Mouse (Mus musculus): ENCODE measurements around the gene Usp18. TPM values are rescaled to one million over a fixed set of nuclear protein-coding genes. Genes with fewer than 3 reads are reported as not detected.

The Usp18 gene
- polyA plus RNA-seq, 1 experiment from 2014 or later = 0.74 TPM

DNA sequence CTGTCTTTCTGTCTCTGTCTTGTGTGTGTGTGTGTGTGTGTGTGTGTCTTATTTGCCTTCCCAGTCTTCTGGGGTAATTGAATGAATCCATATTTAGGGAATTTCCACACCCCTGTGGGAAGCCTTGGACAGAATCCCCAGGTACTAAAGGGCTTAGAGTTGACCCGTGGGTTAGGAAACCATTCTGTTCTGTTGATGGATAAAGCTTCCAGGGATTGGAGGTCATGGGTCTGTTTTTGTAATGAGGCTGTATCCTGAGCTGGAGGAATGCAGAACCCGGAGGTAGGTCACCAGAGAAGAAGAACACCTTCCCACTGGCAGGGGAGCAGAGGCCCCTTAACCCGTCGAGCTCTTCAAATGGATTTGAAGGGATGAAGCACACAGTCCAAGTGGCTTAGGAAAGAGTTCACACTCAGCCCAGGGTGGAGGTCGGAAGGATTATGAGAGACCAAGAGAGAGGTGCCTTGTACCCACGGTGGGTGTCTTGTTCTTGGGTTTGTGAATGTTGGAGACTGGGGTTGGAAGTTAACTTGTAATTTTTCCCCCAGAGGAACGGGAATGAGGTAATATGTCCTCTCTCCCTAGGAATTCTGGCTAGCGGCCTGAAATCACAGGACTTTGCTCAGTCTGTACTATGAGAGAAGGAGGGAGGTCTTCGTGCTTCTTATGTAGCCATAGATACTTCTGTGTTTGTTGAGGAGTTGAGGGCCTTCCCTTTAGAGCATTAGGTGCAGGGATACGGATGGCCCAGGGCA is 57.9 kb downstream of the Usp18 start:
- WGBS = 73% methylated on average over 10 of the region's 10 CpGs
- no peak overlapping the region for H3K4me2 ChIP-seq
- ATAC-seq (ENCODE audit: insufficient number of reproducible peaks, insufficient read depth, low FRiP score, low TSS enrichment, low read depth) = no peak

GRCm38 (mm10) chr6:121304630-121305029 is 58.9 kb downstream of the Usp18 start:
- peaks cover 11% of the 10 kb centered on the region for H3K4me1 ChIP-seq (replicated peaks)
- no peak overlapping the region for H3K4me2 ChIP-seq
- H3K9me3 ChIP-seq = no peaks in the 10 kb centered on the region
- no peaks in the 10 kb centered on the region for H3K36me3 ChIP-seq
- no peak for ATAC-seq (ENCODE audit: insufficient number of reproducible peaks, insufficient read depth, low FRiP score, low TSS enrichment, low read depth)
- H3K9ac ChIP-seq (replicated peaks) = no peak overlapping the region
- no peak overlapping the region for H3K4me3 ChIP-seq (replicated peaks)
- no peak overlapping the region for H3K27ac ChIP-seq
- no peaks in the 10 kb centered on the region; the same call in 1 of the 2 replicates for H3K27me3 ChIP-seq
- WGBS = 84% methylated on average over 9 of the region's 9 CpGs

More for the DNA sequence above, 57.9 kb downstream of the Usp18 start:
- no peaks in the 10 kb centered on the region for H3K9me3 ChIP-seq
- no peaks in the 10 kb centered on the region for H3K36me3 ChIP-seq
- H3K9ac ChIP-seq (replicated peaks) = no peak overlapping the region
- H3K27ac ChIP-seq = no peak overlapping the region
- no peaks in the 10 kb centered on the region; the same call in 1 of the 2 replicates for H3K27me3 ChIP-seq
- H3K4me3 ChIP-seq (replicated peaks) = no peak overlapping the region
- peaks cover 12% of the 10 kb centered on the region for H3K4me1 ChIP-seq (replicated peaks)

- Histone ChIP-seq H3K9me3 (no peaks in the 10 kb centered on the region), H3K4me1 (replicated peaks) (peaks cover 2% of the 10 kb centered on the region; the same call in 1 of the 2 replicates), H3K27ac (no peak overlapping the region), H3K4me3 (replicated peaks) (no peak overlapping the region), H3K9ac (replicated peaks) (no peak overlapping the region), H3K4me2 (no peak overlapping the region), H3K27me3 (no peaks in the 10 kb centered on the region; the same call in 1 of the 2 replicates), H3K36me3 (no peaks in the 10 kb centered on the region)
- ATAC-seq (ENCODE audit: insufficient number of reproducible peaks, insufficient read depth, low FRiP score, low TSS enrichment, low read depth) = no peak
- WGBS = 91% methylated on average over 3 of the region's 3 CpGs
Measured at GRCm38 (mm10) chr6:121305571-121305970, 59.9 kb downstream of the Usp18 start.

DNA sequence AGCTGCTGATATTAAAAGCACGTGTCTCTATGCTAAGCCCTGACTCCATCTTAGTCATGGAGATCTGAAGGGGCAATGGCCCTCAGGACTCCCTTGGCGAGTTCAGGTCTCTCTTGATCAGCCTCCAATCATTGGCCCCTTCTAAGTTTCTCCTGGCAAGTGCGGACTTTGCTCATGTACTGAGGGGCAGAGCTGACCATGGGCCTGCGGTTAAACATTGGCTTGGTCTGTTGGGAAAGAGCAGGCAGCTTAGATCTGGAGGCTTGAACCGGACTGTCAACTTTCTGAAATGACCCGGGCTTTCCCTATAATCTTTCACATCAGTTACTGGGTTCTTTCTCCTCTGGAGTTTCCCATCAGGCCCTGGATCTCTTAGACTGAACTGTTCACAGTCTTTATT is 65.3 kb downstream of the Usp18 start:
- no peaks in the 10 kb centered on the region for H3K4me1 ChIP-seq (replicated peaks)
- ATAC-seq (ENCODE audit: insufficient number of reproducible peaks, insufficient read depth, low FRiP score, low TSS enrichment, low read depth) = no peak
- WGBS = 85% methylated on average over 6 of the region's 6 CpGs
- no peak overlapping the region for H3K4me2 ChIP-seq
- H3K9ac ChIP-seq (replicated peaks) = no peak overlapping the region
- H3K27ac ChIP-seq = no peak overlapping the region
- no peaks in the 10 kb centered on the region for H3K9me3 ChIP-seq
- no peaks in the 10 kb centered on the region for H3K36me3 ChIP-seq
- no peaks in the 10 kb centered on the region for H3K27me3 ChIP-seq
- no peak overlapping the region for H3K4me3 ChIP-seq (replicated peaks)

DNA sequence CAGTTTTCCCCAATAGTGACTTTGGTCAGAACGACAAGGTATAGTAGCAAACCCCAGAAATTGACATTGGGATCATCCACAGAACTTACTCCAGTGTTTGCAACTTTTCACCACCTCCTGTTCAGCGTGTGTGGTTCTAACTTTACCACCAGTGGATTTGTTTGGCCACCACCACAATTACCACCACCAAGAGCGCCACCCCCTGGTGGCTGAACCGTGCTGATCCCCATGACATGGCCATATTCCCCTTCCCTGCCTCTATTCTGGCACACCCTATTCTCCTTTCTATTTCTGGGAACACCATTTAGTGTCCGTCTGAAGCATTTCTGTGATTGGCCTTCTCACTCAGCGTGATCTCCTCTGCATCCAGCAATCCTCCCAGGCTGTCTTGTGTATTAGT is 73.4 kb downstream of the Usp18 start:
- H3K27me3 ChIP-seq = no peaks in the 10 kb centered on the region
- H3K9me3 ChIP-seq = no peaks in the 10 kb centered on the region
- no peak overlapping the region for H3K9ac ChIP-seq (replicated peaks)
- no peaks in the 10 kb centered on the region for H3K36me3 ChIP-seq
- 66% methylated on average over 6 of the region's 6 CpGs for whole genome bisulfite sequencing
- no peak overlapping the region for H3K4me2 ChIP-seq
- ATAC-seq (ENCODE audit: insufficient number of reproducible peaks, insufficient read depth, low FRiP score, low TSS enrichment, low read depth) = no peak
- H3K4me1 ChIP-seq (replicated peaks) = no peaks in the 10 kb centered on the region
- H3K4me3 ChIP-seq (replicated peaks) = no peak overlapping the region
- H3K27ac ChIP-seq = no peak overlapping the region

Other genes starting within 250 kb of the Usp18 start
- 10.0 and 10.8 TPM in 2 replicates for gene Mical3, start 114.9 kb upstream of the Usp18 start, polyA plus RNA-seq (2016; fragmentation: Nextera tagmentation; extraction: Ambion mirVana)
- gene Pex26, start 62.2 kb upstream of the Usp18 start, polyA plus RNA-seq (2016; fragmentation: Nextera tagmentation; extraction: Ambion mirVana) = 10.0 and 10.9 TPM in 2 replicates
- 0.20 and 0.29 TPM in 2 replicates for gene Tuba8, start 35.2 kb upstream of the Usp18 start, polyA plus RNA-seq (2016; fragmentation: Nextera tagmentation; extraction: Ambion mirVana)
- 1.0 and 1.3 TPM in 2 replicates for gene Slc6a13, start 54.3 kb downstream of the Usp18 start, polyA plus RNA-seq (2016; fragmentation: Nextera tagmentation; extraction: Ambion mirVana)
- not detected in 2 replicates for gene Slc6a12, start 97.2 kb downstream of the Usp18 start, polyA plus RNA-seq (2016; fragmentation: Nextera tagmentation; extraction: Ambion mirVana)
- 0.03 and 0.14 TPM in 2 replicates for gene Iqsec3, start 227.8 kb downstream of the Usp18 start, polyA plus RNA-seq (2016; fragmentation: Nextera tagmentation; extraction: Ambion mirVana)